Mouse (Mus musculus) limb, embryonic 12.5 days (tissue): ENCODE results near the gene Megf9. TPM values are rescaled to one million over a fixed set of nuclear protein-coding genes. Genes with fewer than 3 reads are reported as not detected.

Experiments used
- ATAC-seq: fragments of 200-750 bp; cut with Nextera tagmentation; 2 replicates; pipeline ENCODE4 v1.8.0; 2017; ENCODE audit warnings: low read depth, moderate TSS enrichment; ENCODE audit not compliant: insufficient number of reproducible peaks, insufficient read depth, low FRiP score, low TSS enrichment
- H3K27ac ChIP-seq: fragments of 300-500 bp; sonication (generic); 2 replicates; pipeline ENCODE4 v1.5.1; 2016; ENCODE audit warnings: mild to moderate bottlenecking, moderate library complexity
- H3K27me3 ChIP-seq: fragments of 300-500 bp; sonication (generic); 2 replicates; pipeline ENCODE4 v1.6.1; 2016; ENCODE audit warnings: mild to moderate bottlenecking, moderate library complexity
- H3K36me3 ChIP-seq: fragments of 300-500 bp; sonication (generic); 2 replicates; pipeline ENCODE4 v1.6.1; 2016; ENCODE audit warnings: mild to moderate bottlenecking, moderate library complexity
- H3K4me1 ChIP-seq: fragments of 300-500 bp; sonication (generic); replicated peaks from 2 replicates; pipeline ENCODE4 v1.6.1; 2016
- H3K4me2 ChIP-seq: fragments of 300-500 bp; sonication (generic); 2 replicates; pipeline ENCODE4 v1.6.1; 2016; ENCODE audit warnings: mild to moderate bottlenecking, moderate library complexity
- H3K4me3 ChIP-seq: fragments of 300-500 bp; sonication (generic); replicated peaks from 2 replicates; pipeline ENCODE4 v1.5.1; 2016; ENCODE audit warnings: mild to moderate bottlenecking
- H3K9ac ChIP-seq: fragments of 300-500 bp; sonication (generic); replicated peaks from 2 replicates; pipeline ENCODE4 v1.6.1; 2016; ENCODE audit warnings: mild to moderate bottlenecking, moderate library complexity
- H3K9me3 ChIP-seq: fragments of 300-500 bp; sonication (generic); 2 replicates; pipeline ENCODE4 v1.6.1; 2016; ENCODE audit warnings: mild to moderate bottlenecking, moderate library complexity
- WGBS: fragments of 180-500 bp; shearing (Covaris S2); methylation state at CpG from one replicate; pipeline ENCODE4 v1.1.7; 2016; 5-methylcytosine and 5-hydroxymethylcytosine counted together
- polyA plus RNA-seq: library from polyadenylated mRNA; unstranded; fragments of >200 nt; fragmentation: Nextera tagmentation; extraction: Ambion mirVana; gene quantifications from 2 replicates; pipeline ENCODE4 v1.2.1, GENCODE M21; 2016

Gene Megf9
- polyA plus RNA-seq, 1 experiment from 2014 or later: 14.1 TPM

GRCm38 (mm10) chr4:70386206-70386605, 148.6 kb downstream of the Megf9 start:
- WGBS: 94% methylated on average over 5 of the region's 5 CpGs
- Histone ChIP-seq H3K4me3 (no peak overlapping the region), H3K27ac (no peak overlapping the region), H3K36me3 (peaks cover 6% of the 10 kb centered on the region; the same call in 1 of the 2 replicates), H3K9ac (no peak overlapping the region), H3K4me2 (no peak overlapping the region), H3K27me3 (no peaks in the 10 kb centered on the region), H3K9me3 (no peaks in the 10 kb centered on the region), H3K4me1 (peaks cover 6% of the 10 kb centered on the region; the same call in 1 of the 2 replicates)
- ATAC-seq: no peak

- peaks cover 44% of the 10 kb centered on the region for H3K36me3 ChIP-seq
- no peaks in the 10 kb centered on the region for H3K4me1 ChIP-seq
- H3K27me3 ChIP-seq: no peaks in the 10 kb centered on the region
- no peak overlapping the region for H3K9ac ChIP-seq
- no peak for ATAC-seq
- no peaks in the 10 kb centered on the region for H3K9me3 ChIP-seq
- no peak overlapping the region for H3K27ac ChIP-seq
- H3K4me3 ChIP-seq: no peak overlapping the region
- 82% methylated on average over 4 of the region's 4 CpGs for WGBS
- no peak overlapping the region for H3K4me2 ChIP-seq
Measured at GRCm38 (mm10) chr4:70377359-70377758, 157.4 kb downstream of the Megf9 start.

Other genes starting within 250 kb of the Megf9 start
- 33.7 and 34.4 TPM in 2 replicates for gene Cdk5rap2, start 124.6 kb downstream of the Megf9 start, polyA plus RNA-seq